Mouse (Mus musculus): ENCODE data around the gene Paqr3. TPM values are rescaled to one million over a fixed set of nuclear protein-coding genes. Genes with fewer than 3 reads are reported as not detected.

Gene Paqr3
- polyA plus RNA-seq, 1 experiment from 2014 or later, result 0.75 TPM

GRCm38 (mm10) chr5:97084541-97084940 is 26.9 kb downstream of the Paqr3 start:
- no peak overlapping the region for H3K4me3 ChIP-seq (replicated peaks)
- H3K4me1 ChIP-seq (replicated peaks), result 0 out of 2 replicates have a peak, but pooled peaks cover 3% of the 10 kb centered on the region
- no peak for ATAC-seq (ENCODE audit: low read depth)
- H3K27ac ChIP-seq, result no peak overlapping the region
- 92% methylated on average over 4 of the region's 4 CpGs for WGBS (ENCODE audit: insufficient replicate concordance)
- H3K4me2 ChIP-seq, result no peak overlapping the region
- H3K36me3 ChIP-seq, result peaks cover 94% of the 10 kb centered on the region
- no peak for DNase-seq
- H3K27me3 ChIP-seq, result no peaks in the 10 kb centered on the region
- H3K9me3 ChIP-seq (replicated peaks), result no peaks in the 10 kb centered on the region
- no peak overlapping the region for H3K9ac ChIP-seq

GRCm38 (mm10) chr5:97083701-97084100 is 27.7 kb downstream of the Paqr3 start:
- no peak overlapping the region for H3K9ac ChIP-seq
- no peak for ATAC-seq (ENCODE audit: low read depth)
- H3K4me1 ChIP-seq (replicated peaks), result 0 out of 2 replicates have a peak, but pooled peaks cover 3% of the 10 kb centered on the region
- peaks cover 94% of the 10 kb centered on the region for H3K36me3 ChIP-seq
- no peak overlapping the region for H3K27ac ChIP-seq
- no peaks in the 10 kb centered on the region for H3K9me3 ChIP-seq (replicated peaks)
- WGBS (ENCODE audit: insufficient replicate concordance), result 88% methylated on average over 6 of the region's 6 CpGs
- no peak for DNase-seq
- no peak overlapping the region for H3K4me3 ChIP-seq (replicated peaks)
- H3K27me3 ChIP-seq, result no peaks in the 10 kb centered on the region
- no peak overlapping the region for H3K4me2 ChIP-seq

DNA sequence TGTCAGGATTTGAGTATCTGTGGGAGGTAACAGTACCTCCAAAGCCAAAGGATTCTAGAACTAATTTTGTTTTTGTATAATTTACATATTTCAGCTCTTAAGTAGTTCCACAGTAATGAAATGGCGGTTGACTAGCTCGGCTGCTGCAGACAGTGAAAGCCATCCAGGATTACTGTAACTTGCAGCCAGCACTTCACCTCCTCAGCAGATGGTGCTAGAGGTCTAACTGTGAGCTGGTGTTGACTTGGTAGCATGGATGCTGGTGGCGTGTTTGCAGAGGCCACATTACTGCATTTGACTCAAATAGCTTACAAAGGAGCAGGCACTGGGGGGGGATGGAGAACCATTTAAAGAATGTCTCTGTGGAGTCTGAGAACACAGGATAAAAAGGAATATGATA is 29.9 kb downstream of the Paqr3 start:
- Histone ChIP-seq H3K9me3 (replicated peaks) (no peaks in the 10 kb centered on the region), H3K36me3 (peaks cover 94% of the 10 kb centered on the region), H3K4me1 (replicated peaks) (no peaks in the 10 kb centered on the region), H3K27me3 (no peaks in the 10 kb centered on the region), H3K27ac (no peak overlapping the region), H3K4me3 (replicated peaks) (no peak overlapping the region), H3K4me2 (no peak overlapping the region), H3K9ac (no peak overlapping the region)
- ATAC-seq (ENCODE audit: low read depth) (no peak), DNase-seq (no peak)
- WGBS (ENCODE audit: insufficient replicate concordance), result 84% methylated on average over 3 of the region's 3 CpGs

DNA sequence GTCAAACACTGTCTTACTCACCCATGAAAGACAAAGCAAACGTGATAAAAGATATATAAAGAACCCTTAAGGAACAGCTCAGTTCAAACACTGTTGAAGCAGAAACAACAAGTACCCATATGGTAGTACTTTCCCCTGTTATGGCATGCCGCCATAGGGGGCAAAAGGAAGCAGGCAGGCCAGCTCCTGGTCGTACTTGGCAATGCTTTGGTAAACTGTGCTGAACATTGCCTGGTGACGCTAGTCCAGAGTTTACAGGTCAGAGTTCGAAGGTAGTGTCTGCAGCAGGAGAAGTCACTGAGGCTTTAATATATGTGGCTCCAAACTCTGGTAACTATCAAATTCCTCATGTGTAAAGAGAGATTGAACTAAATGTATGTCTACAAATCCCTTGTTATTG is 32.8 kb downstream of the Paqr3 start:
- H3K4me2 ChIP-seq, result no peak overlapping the region
- H3K4me1 ChIP-seq (replicated peaks), result no peaks in the 10 kb centered on the region
- no peak overlapping the region for H3K4me3 ChIP-seq (replicated peaks)
- peaks cover 92% of the 10 kb centered on the region for H3K36me3 ChIP-seq
- no peak for ATAC-seq (ENCODE audit: low read depth)
- no peak overlapping the region for H3K27ac ChIP-seq
- no peak for DNase-seq
- no peaks in the 10 kb centered on the region for H3K9me3 ChIP-seq (replicated peaks)
- no peak overlapping the region for H3K9ac ChIP-seq
- no peaks in the 10 kb centered on the region for H3K27me3 ChIP-seq
- 83% methylated on average over 5 of the region's 5 CpGs for WGBS (ENCODE audit: insufficient replicate concordance)

DNA sequence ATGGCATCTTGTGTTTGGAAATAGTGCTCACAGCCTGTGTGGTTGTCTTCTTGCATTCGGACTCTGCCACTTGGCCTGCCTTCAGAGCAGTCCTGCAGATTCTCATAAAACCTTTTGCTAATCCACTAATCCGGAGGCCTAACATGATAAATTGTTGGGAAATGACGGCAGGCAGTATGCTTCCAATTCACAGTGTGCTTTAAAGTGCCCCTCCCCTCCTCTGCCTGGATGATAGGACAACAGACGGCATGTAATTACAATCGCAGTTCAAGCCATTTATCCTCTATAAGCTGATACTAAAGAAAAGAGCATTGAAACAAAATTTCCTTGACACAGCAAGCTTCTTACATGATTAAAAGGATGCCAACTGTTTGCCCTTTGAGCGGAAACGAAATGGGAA is 33.7 kb downstream of the Paqr3 start:
- H3K9ac ChIP-seq, result no peak overlapping the region
- H3K27ac ChIP-seq, result no peak overlapping the region
- peaks cover 90% of the 10 kb centered on the region for H3K36me3 ChIP-seq
- H3K4me3 ChIP-seq (replicated peaks), result no peak overlapping the region
- H3K9me3 ChIP-seq (replicated peaks), result no peaks in the 10 kb centered on the region
- ATAC-seq (ENCODE audit: low read depth), result no peak
- no peak overlapping the region for H3K4me2 ChIP-seq
- no peaks in the 10 kb centered on the region for H3K27me3 ChIP-seq
- 86% methylated on average over 7 of the region's 7 CpGs for WGBS (ENCODE audit: insufficient replicate concordance)
- no peak for DNase-seq
- H3K4me1 ChIP-seq (replicated peaks), result no peaks in the 10 kb centered on the region

DNA sequence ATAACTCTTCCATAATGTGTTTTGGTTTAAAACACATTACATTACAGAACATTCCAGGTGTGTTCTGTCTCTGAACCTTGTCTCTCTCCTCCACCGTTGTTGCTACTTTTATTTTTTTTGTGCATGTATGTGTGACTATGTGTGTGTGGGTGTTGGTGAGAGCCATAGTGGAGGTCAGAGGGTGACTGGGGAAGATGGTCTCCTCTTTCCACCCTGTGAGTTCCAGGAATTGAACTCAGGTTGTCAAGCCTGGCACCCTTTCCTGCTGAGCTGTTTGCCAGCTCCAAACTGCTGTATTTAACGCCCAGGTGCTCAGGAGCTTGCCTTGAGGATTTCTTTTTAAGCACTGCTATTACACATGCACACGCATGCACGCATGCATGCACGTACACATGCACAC is 35.2 kb downstream of the Paqr3 start:
- 91% methylated on average over 5 of the region's 5 CpGs for WGBS (ENCODE audit: insufficient replicate concordance)
- Histone ChIP-seq H3K4me3 (replicated peaks) (no peak overlapping the region), H3K4me1 (replicated peaks) (no peaks in the 10 kb centered on the region), H3K4me2 (no peak overlapping the region), H3K27me3 (no peaks in the 10 kb centered on the region), H3K9ac (no peak overlapping the region), H3K27ac (no peak overlapping the region), H3K36me3 (peaks cover 80% of the 10 kb centered on the region), H3K9me3 (replicated peaks) (no peaks in the 10 kb centered on the region)
- no peak for ATAC-seq (ENCODE audit: low read depth)
- DNase-seq, result no peak

- H3K9me3 ChIP-seq (replicated peaks), result no peaks in the 10 kb centered on the region
- H3K4me2 ChIP-seq, result no peak overlapping the region
- H3K4me1 ChIP-seq (replicated peaks), result no peaks in the 10 kb centered on the region
- H3K27me3 ChIP-seq, result no peaks in the 10 kb centered on the region
- no peak overlapping the region for H3K9ac ChIP-seq
- WGBS (ENCODE audit: insufficient replicate concordance), result 91% methylated on average over 11 of the region's 11 CpGs
- no peak overlapping the region for H3K27ac ChIP-seq
- H3K36me3 ChIP-seq, result peaks cover 81% of the 10 kb centered on the region
- DNase-seq (no peak), ATAC-seq (ENCODE audit: low read depth) (no peak)
- no peak overlapping the region for H3K4me3 ChIP-seq (replicated peaks)
These were observed 35.8 kb downstream of the Paqr3 start for GRCm38 (mm10) chr5:97075476-97076151.

GRCm38 (mm10) chr5:97065746-97066145 is 45.6 kb downstream of the Paqr3 start:
- Histone ChIP-seq H3K27ac (no peak overlapping the region), H3K4me2 (no peak overlapping the region), H3K4me1 (replicated peaks) (no peaks in the 10 kb centered on the region), H3K9me3 (replicated peaks) (no peaks in the 10 kb centered on the region), H3K36me3 (peaks cover 92% of the 10 kb centered on the region), H3K27me3 (no peaks in the 10 kb centered on the region), H3K4me3 (replicated peaks) (no peak overlapping the region), H3K9ac (no peak overlapping the region)
- DNase-seq (no peak), ATAC-seq (ENCODE audit: low read depth) (no peak)
- 84% methylated on average over 4 of the region's 4 CpGs for WGBS (ENCODE audit: insufficient replicate concordance)

GRCm38 (mm10) chr5:97062041-97062440 is 49.4 kb downstream of the Paqr3 start:
- DNase-seq (no peak), ATAC-seq (ENCODE audit: low read depth) (no peak)
- 74% methylated on average over 1 of the region's 1 CpGs for WGBS (ENCODE audit: insufficient replicate concordance)
- H3K9me3 ChIP-seq (replicated peaks), result no peaks in the 10 kb centered on the region
- H3K27ac ChIP-seq, result peak overlapping the region; percentile 32; the same call in 1 of the 2 replicates
- no peak overlapping the region for H3K4me2 ChIP-seq
- peaks cover 92% of the 10 kb centered on the region for H3K36me3 ChIP-seq
- no peak overlapping the region for H3K4me3 ChIP-seq (replicated peaks)
- H3K4me1 ChIP-seq (replicated peaks), result no peaks in the 10 kb centered on the region
- H3K9ac ChIP-seq, result no peak overlapping the region
- H3K27me3 ChIP-seq, result no peaks in the 10 kb centered on the region

- ATAC-seq (ENCODE audit: low read depth), result no peak
- Histone ChIP-seq H3K4me3 (replicated peaks) (no peak overlapping the region), H3K9me3 (replicated peaks) (no peaks in the 10 kb centered on the region), H3K36me3 (peaks cover 92% of the 10 kb centered on the region), H3K4me2 (no peak overlapping the region), H3K9ac (no peak overlapping the region), H3K27me3 (no peaks in the 10 kb centered on the region), H3K27ac (no peak overlapping the region), H3K4me1 (replicated peaks) (no peaks in the 10 kb centered on the region)
- 77% methylated on average over 3 of the region's 3 CpGs for WGBS (ENCODE audit: insufficient replicate concordance)
- DNase-seq, result no peak
These were observed 50.5 kb downstream of the Paqr3 start for GRCm38 (mm10) chr5:97060864-97061263.

- no peak for DNase-seq
- 86% methylated on average over 12 of the region's 12 CpGs for WGBS (ENCODE audit: insufficient replicate concordance)
- H3K36me3 ChIP-seq, result peaks cover 91% of the 10 kb centered on the region
These were observed 54.5 kb downstream of the Paqr3 start for GRCm38 (mm10) chr5:97056791-97057450.

DNA sequence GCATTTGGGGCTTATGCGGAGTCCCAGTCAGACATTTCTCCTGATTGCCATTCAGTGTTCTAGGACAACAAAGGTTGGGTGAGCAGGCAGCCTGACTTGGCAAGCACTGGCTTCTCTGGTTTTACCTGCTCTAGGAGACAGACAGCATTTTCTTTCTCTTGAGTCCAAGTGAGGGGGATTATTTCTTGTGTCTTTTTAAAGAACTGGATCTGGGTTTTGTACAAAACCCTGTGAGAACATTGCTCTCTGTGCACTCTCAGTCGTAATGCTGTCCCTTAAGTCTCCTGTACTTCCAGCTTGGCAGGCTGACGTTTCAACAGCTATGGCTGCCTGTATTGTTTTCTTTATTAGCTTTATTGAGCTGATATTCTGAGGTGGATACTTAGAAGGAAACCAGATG is 55.0 kb downstream of the Paqr3 start:
- H3K27me3 ChIP-seq, result no peaks in the 10 kb centered on the region
- peaks cover 91% of the 10 kb centered on the region for H3K36me3 ChIP-seq
- H3K4me3 ChIP-seq (replicated peaks), result no peak overlapping the region
- no peaks in the 10 kb centered on the region for H3K9me3 ChIP-seq (replicated peaks)
- no peak for DNase-seq
- H3K9ac ChIP-seq, result no peak overlapping the region
- no peak for ATAC-seq (ENCODE audit: low read depth)
- H3K4me1 ChIP-seq (replicated peaks), result peaks cover 3% of the 10 kb centered on the region
- H3K27ac ChIP-seq, result no peak overlapping the region
- WGBS (ENCODE audit: insufficient replicate concordance), result 93% methylated on average over 3 of the region's 3 CpGs
- no peak overlapping the region for H3K4me2 ChIP-seq

More at GRCm38 (mm10) chr5:97056791-97057450, 54.5 kb downstream of the Paqr3 start:
- Histone ChIP-seq H3K27me3 (no peaks in the 10 kb centered on the region), H3K27ac (no peak overlapping the region), H3K9ac (no peak overlapping the region), H3K4me1 (replicated peaks) (peaks cover 3% of the 10 kb centered on the region), H3K4me2 (no peak overlapping the region), H3K4me3 (replicated peaks) (no peak overlapping the region), H3K9me3 (replicated peaks) (no peaks in the 10 kb centered on the region)
- no peak for ATAC-seq (ENCODE audit: low read depth)
